Mouse (Mus musculus): ENCODE results near the gene Gm14444.
"Not testable (repeated sequence)": the region's sequence is repeated elsewhere in the genome, so short reads cannot be mapped to it uniquely, and the experiment has no call there.

Gm14444 gene

DNA sequence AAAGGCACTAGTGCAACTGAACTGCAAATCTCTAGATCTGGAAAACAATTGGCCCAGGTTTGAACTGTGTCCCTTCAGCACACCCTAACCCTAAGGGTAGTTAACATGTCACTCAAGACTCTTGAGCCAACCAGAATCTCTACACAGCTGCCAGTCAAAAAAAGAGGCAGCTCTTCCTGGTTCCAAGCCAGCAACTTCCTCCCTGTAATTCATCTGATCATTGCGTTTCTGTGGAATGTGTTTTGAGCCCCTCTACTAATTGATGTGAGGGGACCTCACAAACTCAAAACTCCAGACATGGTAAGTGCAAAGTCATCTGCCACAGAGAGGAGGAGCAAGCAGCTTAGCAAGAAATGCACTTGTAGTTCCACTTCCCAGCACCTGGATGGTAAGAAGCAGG is at the start of gene Gm14444:
Gm14444 (plus strand) TSS at position 220 of the 400 bp plus-strand sequence.
- not testable (repeated sequence) for DNase-seq (ENCODE audit: low read depth, low spot score)

DNA sequence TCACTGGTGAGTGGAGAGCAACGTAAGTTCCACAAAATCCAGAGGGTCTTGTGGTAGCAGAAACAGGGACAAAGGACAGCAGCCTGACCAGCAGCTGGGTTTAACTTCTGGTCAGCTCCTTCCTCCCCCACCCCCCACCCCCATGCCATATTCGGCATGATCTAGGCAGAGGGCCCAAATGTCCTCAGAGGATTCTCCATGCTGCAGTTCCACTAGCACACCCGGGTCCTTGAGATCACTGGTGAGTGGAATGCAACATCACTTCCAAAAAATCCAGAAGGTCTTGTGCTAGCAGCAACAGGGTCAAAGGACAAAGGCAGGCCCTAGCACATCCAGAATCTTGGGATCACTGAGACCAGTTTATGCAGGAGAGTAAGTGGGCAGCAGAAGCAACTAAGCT is 44.6 kb upstream of the Gm14444 start:
- DNase-seq (ENCODE audit: low read depth, low spot score): not testable (repeated sequence)

DNA sequence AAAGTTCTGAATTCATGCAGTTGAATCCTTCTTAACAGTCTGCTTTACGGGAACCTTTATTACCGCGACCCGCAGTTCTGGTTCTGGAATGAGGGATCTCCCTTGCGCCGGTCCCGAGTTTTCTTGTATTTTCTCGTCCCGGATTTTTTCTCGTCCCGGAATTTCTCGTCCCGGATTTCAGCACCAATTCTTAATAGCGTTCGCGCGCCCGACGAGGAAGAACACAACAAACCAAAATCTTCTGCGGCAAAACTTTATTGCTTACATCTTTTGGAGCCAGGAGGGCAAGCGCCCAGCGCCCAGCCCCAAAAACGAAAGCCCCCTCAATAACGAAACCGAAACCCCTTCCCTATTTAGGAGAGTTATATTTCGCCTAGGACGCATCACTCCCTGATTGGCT is 34.2 kb downstream of the Gm14444 start:
- DNase-seq (ENCODE audit: low read depth, low spot score): not testable (repeated sequence)

DNA sequence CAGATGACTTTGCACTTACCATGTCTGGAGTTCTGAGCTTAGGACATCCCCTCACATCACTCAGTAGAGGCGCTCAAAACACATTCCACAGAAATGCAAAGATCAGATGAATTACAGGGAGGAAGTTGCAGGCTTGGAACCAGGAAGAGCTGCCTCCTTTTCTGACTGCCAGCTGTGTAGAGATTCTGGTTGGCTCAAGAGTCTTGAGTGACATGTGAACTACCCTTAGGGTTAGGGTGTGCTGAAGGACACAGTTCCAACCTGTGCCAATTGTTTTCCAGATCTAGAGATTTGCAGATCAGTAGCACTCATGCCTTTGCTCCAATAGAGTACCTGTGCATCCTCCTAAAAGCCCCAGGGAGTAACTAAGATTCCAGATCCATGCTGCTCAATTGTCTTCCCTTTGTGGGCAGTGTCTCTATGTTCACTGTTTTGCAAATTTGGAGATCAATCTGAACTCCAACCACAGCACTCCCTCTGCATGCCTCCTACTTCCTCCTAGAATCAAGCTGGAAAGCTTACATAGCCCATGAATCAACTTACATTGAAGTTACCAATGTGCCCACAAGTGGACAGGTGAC is 57.7 kb downstream of the Gm14444 start, which contains the start of gene Gm14393:
Gm14393 (minus strand) TSS at position 101 of the 581 bp plus-strand sequence.
- DNase-seq (ENCODE audit: low read depth, low spot score): not testable (repeated sequence)

All from brain, adult 2 months (tissue).